Mouse (Mus musculus) testis, adult 2 months (tissue): ENCODE measurements at regions not wholly inside any gene's neighbourhood (a gene's known extent, or its start where the extent isn't known, plus 50 kb on each side); places are given as distances from the start of the nearest gene placed in this dataset.
A peak's percentile ranks its signal among the peaks of the same experiment; 100 is the strongest.

Experiments used
- CTCF ChIP-seq: fragments of 200-500 bp; IDR thresholded peaks from 2 replicates; pipeline ENCODE4 v1.5.1; 2012; ENCODE audit warnings: low read depth, mild to moderate bottlenecking, inconsistent platforms, low read length, moderate library complexity; ENCODE audit not compliant: control insufficient read depth, insufficient read depth, insufficient replicate concordance
- POLR2A ChIP-seq: fragments of 200-500 bp; IDR thresholded peaks from 2 replicates; pipeline ENCODE4 v1.6.1; 2012; ENCODE audit warnings: low read depth, mild to moderate bottlenecking, inconsistent platforms, low read length, moderate library complexity; ENCODE audit not compliant: control insufficient read depth

DNA sequence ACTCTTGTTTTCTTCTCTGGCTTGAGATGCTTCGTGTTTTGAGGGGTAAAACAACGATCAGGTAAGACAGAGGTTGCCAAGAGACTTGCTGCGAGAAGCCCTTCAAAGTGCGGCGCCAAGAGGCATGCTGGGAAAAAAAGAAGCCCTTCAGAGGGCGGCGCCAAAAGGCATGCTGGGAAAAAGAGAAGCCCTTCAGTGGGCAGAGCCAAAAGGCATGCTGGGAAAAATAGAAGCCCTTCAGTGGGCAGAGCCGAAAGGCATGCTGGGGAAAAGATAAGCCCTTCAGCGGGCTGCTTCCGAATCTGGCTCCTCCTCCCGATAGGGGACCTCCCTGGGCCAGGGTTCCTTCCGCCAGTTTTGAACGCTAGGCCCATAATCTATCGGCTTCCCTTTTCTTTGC lies 169.5 kb downstream of the Bmp7 start:
- peak; percentile 63 for TF ChIP-seq POLR2A
- no peak for TF ChIP-seq CTCF
